Mouse (Mus musculus) lung, postnatal 25 days (tissue): ENCODE results near the gene Bax.
"Not testable (repeated sequence)": the region's sequence is repeated elsewhere in the genome, so short reads cannot be mapped to it uniquely, and the experiment has no call there.

Experiments used
- DNase-seq: peaks from one replicate; pipeline ENCODE4 v3.0.0; 2022; ENCODE audit warnings: low spot score

The Bax gene

DNA sequence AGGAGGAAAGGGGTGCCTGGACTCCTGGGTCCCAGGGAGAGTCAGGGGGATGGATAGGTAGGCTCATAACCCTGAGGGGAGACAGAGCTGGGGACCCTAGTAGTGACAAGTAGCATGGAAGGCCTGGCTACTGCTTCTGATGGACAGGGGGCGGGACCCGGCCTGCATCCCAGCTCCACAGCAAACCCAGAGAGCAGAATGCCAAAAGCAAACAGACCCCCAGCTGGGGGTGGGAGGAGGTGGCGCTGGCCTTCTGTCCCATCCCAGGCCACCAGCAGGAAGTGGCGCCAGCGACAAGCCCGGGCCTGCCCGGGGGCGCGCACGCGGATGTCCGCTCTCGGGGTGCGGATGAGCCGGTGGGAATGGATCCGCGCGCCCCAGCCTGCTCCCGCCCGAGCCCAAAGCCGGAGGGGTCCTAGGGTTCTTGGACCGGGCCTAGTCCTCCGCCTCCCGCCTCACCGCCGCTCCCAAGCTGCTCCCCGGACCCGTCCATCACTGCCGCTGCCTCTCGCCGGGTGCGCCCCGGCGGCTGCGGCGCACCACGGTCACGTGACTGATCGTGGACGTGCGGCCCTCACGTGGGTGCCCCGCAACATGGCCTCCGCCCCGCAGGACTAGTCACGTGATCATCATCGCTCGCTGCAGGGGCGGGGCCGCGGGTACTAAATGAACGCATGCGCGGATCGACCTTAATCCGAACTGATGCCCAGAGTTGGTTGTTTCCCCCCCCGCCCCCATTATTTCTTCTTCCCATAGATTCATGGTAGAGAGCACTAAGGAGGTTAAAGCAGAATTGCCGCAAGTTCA is at the start of gene Bax:
Bax (minus strand) TSS at position 616 of the 807 bp plus-strand sequence.
- DNase-seq: peak; percentile 95

DNA sequence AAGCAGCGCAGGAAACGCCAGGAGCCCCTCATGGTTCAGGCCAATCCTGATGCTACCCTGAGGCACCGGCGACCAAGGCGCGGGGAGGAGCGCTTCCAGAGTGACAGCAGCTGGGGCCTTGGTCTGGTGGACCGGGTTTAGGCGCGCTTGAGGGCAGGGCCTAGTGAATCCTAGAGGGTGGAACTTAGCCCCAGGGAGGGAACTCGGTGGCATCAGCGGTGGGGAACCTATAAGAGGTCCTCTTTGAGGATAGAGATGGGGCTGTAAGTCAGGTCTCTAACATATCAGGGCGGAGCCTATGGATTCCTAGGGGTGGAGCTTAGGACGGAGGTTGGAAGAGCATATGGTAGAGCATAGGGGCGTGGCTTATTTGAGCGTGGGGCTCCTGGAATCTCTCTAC is 48.7 kb upstream of the Bax start:
- DNase-seq: no peak

DNA sequence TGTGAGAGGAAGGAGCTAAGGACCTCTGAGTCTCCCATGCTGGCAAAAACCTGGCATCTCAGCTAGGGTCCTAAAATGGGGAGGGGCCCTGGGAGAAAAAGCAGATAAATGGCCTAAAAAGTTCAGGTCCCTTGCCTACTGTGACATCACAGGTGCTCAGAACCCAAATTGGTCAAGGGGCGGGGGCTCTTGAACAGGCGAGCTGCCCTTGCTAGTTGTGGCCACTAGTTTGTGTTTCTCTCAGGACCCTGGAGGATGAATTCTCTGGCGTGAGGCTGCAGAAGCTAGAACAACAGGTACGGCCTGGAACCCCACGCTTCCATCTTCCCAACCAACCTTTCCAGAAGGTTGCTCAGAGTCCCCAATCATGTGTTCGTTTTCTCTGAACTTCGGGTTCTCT is 47.7 kb upstream of the Bax start:
- no peak for DNase-seq

DNA sequence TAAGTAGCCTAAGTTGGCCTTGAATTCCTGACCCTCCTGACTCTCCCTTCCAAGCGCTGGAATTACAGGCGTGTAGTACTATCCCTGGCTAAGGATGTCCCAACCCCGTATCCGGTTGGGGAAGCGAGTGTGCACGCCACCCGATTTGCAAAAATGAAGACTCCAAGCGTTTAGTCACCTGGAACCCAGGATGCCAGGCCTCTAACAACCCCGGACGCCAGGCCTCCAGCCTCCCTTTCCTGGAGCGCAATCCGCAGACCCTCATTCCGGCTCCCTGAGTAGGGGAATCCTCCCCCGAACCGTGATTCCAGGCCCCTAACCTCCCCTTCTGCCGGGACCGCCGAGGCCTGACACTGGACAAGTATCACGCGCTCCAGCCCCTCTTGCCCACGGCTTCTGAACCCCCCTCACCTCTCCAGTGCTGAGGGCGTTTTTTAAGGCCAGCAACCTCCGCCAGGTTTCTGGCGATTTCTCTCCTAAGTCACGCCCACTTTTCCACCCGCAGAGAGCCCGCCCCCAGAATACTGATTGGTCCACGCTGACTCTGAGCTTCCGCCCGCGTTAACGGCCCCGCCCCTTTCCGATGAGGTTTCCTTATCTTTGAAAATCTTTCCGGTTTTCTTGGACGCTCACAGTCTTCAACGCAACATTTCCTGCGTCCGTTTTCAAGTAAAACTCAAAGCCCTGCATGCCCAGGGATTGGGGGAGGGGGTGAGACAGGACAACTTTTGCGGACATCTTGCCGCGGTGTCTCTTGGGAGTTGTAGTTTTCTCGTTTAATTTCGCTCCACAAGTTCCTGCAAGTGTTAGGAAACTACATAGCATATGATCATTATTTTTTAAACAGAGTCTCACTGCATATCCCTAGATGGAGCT is 43.5 kb upstream of the Bax start, which contains the start of gene Nucb1:
Nucb1 (minus strand) TSS at position 495 of the 876 bp plus-strand sequence.
- peak; percentile 96 for DNase-seq

DNA sequence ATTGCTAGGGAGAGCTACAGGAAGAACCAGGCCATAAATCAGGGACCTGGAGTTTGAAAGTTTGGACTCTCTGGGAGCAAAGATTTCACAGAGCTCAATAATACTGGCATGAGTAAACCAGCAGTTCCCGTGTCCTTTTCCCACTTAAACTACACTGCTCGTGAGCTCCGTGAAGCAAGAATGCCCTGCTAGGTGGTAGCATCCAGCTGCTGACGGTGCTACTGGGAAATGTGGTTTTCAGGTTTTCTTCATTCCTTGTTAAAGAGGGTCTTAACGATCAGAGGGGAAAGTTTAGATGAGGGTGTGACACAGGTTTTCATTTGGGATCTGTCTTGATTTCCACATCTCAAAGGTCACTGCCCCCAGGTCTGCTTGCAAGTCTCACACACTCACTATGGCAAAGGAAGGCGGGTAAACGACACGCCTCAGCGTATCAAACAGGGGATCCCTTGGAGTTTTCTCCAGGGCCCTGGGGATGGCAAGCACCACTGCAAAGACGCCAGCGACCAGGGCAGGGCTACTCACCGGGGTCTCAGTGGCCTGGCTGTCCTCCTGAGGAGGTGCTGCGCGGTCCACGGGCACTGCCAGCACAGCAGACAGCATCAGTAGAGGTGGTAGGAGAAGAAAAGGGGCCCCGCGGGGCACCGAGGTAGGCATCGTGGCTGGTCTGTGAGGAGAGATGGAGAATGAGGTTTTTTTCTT is 42.6 kb upstream of the Bax start:
- DNase-seq: no peak

DNA sequence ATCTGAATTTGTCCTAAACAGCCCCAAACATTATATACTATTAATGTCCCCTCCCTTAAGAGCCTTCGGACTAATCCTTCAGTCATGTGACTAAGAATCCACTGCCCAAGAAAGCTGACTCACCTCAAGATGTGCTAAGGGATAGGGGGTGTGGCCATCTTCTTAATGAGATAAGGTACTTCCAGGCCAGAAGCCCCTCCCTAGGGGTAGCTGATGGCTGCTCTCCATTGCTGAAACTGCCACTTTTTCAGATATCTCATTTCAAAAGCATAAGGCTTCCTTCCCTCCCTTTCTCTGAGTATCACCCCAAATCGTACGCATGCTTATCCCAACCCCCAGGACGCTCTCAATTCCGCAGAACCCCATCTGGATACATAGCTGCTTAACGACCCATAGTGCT is 41.9 kb upstream of the Bax start:
- no peak for DNase-seq

DNA sequence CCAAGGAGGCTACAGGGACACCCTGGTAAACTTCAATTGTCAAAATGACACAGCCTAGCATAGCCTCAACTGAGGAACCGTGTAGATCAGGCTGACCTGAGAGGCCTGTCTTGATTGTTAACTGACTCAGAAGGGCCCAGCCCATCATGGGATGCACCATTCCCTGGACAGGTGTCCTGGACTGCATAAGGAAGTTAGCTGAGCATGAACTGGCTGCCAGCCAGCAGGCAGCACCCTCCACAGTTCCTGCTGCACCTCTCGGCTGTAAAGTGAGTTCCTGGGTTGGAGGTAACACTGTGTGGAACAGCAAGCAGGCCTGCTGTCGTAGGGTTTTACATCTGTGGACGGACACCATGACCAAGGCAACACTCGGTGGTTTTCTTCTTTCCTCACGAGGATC is 40.9 kb upstream of the Bax start:
- DNase-seq: no peak

DNA sequence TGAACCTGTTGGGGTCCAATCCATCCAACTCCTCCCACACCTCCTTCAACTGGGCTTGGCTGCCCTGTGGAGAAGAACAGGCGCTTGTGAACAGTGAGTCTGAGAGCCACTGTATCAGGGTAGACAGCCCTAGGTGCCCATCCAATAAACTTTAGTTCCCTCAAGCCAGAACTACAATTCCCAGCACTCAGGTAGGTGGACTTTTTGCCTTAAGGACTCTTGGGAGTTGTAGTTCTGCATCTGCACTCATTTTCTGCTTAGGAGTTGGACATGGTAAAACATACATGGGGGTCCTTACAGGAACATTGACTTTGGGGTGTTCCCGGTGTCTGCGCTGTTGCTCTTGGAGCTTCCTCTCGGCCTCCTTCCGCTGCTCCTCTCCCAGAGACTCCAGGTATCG is 31.7 kb upstream of the Bax start:
- DNase-seq: no peak

DNA sequence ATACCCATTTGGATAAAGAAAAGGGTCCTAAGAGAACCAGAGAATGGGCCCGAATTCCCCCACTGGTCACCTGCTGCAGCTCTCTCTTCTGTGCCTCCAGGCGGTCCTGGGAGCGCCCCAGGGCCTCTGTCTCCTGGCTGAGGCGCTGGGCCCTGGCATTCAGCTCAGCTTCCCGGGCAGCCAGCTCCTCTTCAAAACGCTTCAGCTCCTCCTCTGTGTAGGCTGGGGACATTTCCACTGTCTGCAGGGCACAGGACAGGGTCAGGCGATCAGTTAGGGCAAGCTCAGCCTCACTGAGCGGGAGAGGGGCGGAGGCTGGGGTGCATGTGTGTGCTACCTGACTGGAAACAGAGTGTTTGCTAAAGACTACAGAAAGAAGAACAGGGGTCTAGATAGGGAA is 27.9 kb upstream of the Bax start:
- DNase-seq: no peak

DNA sequence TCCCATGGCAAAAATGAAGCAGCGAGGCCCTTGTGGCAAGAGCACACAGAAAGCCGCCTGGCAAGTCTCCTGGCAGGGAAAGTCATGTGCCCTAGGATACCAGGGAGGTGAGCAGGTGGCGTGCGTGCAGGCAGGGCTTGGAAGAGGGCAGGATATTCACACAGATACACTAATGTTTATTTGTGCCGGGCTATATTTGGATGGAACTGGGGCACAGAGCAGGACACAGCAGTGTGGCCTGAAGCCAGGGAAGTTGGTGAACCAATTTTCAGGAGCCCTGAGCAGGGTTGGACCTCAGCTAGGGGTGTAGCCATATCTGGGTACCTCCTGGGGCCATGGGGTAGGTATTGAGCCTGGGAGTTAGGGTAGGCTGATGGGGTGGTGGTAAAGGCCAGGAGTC is 26.3 kb upstream of the Bax start:
- DNase-seq: no peak

DNA sequence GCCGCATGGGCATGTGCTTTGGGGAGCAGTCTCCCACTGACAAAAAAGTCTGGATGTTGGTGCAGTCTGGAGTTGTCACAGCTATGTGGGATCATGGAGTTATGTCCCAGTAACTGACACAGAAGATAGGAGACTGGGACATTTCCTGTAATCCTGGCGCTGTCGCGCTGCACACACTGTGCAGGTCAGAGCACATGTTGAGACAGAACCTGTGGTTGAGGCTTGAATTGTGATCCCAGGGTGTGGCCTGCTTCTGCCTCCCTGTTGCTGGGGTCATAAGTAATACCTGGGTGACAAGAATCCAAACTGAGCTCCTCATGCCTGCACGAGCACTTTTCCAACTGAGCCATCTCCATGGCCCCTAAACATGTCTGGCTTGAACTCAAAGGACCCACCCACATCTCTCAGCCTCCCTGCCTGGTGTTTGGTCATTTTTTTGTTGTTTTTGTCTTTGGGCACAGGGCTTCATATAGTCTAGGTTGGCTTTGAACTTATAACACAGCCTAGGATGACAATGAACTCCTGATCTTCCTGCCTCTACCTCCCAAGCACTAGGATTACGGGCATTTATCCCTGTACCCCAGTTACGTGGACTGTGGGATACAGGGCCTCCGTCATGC is 25.6 kb upstream of the Bax start:
- DNase-seq: no peak

DNA sequence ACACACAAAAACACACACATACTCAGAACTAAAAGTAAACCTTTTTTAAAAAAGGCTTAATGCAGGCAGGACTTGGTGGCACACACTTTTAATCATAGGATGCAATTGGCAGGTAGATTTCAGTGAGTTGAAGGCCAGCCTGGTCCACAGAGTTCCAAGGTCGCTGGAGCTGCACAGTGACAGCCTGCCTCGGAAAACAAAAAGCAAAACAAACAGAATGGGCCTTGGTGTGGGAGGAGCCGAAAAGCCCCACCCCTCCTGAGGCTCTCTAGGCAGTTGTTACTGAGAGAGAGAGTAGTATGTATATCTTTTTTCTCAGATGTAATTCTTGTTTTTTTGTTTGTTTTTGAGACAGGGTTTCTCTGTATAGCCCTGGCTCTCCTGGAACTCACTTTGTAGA is 24.6 kb upstream of the Bax start:
- DNase-seq: no peak

DNA sequence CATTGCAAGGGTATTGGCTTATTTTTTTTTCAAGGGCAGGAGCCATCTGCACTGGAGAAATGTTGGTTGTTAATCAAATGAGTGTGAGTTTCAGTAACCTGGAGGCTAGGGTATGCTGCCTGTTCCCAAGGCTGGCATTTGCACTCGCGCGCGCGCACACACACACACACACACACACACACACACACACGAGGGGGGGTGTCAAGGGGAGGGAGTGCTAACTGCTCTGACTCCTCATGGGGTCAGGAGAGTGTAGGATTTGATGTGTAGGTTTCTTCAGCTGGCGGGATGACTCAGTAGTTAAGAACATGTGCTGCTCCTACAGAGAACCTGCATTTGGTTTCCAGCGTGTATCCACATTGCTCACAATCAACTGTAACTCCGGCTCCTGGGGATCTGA is 24.1 kb upstream of the Bax start:
- no peak for DNase-seq

DNA sequence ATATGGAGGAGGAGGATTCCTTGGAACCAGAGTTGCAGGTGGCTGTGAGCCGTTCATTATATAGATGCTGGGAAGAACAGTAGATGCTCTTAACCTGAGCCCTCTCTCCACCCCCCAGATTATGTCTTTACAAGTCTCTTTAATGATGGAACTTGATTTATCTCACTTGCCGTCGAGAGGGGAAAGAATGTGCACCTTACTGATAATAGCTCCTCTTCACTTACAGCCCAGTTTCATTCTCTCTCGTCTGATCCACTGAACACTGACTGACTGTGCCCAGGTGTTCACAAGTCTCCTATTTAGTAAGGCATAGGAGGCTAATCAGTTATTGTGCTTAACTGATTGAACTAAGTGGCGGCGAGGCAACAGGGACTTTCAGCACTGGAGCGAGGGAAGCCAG is 22.9 kb upstream of the Bax start:
- no peak for DNase-seq

DNA sequence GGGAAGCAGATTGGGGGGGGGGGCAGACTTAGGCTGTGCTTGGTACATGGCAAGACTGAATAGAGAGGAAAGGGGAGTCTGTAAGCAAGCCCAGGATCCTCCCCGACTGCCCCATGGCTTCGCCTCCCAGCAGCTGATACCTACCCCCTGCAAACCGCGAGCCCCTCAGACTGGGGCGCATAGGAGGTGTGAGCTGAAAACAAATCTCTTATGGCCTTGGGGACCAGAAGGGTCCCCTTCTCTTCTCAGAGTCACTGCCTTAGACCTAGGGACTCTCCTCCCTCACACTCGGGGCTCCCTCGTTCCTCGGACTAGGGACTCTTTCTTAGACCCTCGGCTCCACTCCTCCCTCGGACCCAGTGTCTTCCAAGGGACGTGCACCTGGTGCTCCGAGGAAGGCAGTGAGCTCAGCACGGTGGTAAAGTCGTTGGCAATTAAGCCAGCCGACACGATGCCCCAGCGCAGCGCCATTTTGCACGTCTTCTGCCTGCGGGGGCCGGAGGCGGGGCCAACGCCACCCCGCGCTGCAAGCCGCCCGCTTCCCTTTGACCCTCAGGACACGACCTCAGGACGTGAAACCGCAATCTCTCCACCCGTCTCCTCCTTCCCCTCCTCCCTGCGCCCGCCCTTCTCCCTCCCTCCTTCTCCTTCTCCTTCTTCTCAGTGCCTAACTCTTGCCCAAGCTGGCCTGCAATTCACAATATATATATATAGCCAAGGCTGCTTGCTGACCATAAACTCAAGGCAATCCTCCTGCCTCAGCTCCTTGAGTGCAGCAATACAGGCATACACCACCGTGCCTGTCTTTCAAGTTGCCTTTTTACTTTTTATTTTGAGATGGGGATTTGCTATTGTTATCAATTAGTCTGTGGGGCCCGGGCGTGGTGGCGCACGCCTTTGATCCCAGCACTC is 21.9 kb upstream of the Bax start, which contains the start of gene Dhdh:
Dhdh (minus strand) TSS at position 513 of the 912 bp plus-strand sequence.
- peak; percentile 77 for DNase-seq

DNA sequence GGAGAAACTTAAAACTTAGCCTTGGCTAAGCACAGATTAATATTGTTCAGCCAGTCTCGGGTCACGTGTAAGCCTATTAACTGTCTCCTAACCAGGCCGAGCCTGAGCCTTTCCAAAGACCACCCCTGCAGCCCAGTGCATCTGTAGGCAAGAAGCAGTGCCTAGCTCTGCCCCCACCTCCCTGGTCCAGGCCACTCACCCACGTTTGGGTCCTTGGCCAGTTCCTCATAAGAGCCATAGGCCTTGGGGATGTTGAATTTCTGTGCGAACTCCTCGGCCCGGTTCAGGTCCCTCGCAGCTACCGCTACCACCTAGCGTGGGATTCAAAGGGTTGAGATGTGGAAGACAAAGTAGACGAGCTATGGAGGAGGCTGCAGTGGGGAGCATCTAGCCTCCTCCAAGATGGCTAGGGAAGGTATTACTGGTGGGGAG is 21.2 kb upstream of the Bax start:
- no peak for DNase-seq

DNA sequence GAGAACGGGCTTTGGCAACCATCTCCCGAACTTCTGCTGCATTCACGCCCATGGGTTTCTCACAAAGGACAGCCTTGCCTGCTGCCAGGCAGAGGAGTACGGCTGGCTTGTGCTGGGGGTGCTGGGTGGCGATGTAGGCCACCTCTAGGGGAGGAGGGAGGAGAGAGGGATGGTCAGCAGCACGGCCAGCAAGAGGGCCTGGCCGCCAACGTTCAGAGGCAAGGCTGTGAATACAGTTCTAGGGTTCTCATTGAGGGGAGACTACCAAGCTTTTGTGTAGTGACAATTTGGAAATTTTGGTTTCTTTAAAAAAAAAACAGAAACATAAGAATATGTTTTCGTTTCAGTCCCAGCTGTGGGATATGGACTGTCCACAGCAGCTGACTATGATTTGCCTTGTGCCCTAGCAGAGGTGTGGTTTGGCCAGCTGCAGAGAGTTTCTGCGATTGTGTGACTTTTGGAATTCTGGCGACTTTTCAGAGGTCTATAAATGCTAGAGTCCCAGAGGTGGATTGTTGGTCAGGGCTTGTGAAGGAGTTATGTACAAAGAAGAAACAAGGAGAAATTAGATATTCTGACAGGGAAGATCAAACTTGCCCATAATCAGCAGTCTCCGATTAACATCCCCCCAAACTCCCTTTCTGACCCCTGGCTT is 20.2 kb upstream of the Bax start, which contains the start of gene Gm45808:
Gm45808 (minus strand) TSS at position 51 of the 655 bp plus-strand sequence.
- no peak for DNase-seq

DNA sequence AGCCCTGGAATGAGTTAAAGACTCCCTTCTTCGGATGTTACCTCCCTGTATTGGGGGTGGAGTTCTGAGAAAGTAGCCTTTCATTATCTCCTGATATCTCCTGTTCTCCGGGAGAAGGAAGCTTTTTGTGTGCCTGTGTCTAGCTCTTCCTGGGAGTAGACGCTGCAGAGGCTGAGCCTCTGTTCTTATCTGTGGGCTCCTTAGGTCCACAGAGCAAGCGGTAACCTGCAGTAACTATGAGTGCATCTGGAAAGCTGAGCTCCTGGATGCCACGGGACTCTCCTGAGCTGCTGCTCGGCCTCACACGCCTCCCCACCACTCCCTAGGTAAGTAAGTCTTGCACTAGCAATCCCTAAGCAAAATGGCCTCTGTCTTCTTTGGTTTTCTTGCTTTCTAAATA is 19.5 kb upstream of the Bax start:
- DNase-seq: no peak

DNA sequence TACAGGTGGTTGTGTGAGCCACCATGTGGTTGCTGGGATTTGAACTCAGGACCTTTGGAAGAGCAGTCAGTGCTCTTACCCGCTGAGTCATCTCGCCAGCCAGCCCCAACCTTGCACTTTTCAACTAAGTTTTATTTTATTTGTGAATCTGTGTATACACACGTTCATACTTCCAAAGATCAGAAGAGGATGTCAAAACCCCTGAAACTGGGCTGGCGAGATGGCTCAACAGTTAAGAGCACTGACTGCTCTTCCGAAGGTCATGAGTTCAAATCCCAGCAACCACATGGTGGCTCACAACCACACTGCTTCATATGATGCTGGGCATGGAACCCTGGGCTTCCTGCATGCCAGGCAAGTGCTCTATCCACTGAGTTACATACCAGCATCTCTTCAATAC is 18.3 kb upstream of the Bax start:
- DNase-seq: not testable (repeated sequence)

DNA sequence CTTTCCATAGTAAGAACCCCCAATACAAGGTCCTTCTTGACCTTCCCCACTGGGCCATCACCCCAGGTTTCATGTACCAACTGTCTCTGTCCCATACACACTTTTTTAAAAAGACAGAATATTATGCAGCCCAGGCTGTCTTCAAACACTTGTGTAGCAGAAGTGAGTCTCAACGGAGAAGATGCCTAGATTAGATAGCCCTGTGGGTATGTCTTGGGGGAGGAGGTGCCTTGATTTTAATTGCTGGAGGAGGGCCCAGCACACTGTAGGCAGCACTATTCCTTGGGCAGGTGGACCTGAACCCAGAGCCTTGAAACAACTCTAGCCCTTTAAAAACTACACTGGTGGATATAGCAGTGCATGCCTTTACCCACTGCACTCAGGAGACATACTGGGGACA is 15.5 kb upstream of the Bax start:
- DNase-seq: no peak
